Mouse (Mus musculus) adipose tissue, adult 10 weeks (tissue): ENCODE measurements around the gene Bcl2. TPM values are rescaled to one million over a fixed set of nuclear protein-coding genes. Genes with fewer than 3 reads are reported as not detected.

Source experiments
- polyA plus RNA-seq: library from polyadenylated mRNA; stranded (reverse); fragments of 350-450 nt; fragmentation: Illumina TruSeq; extraction: RNeasy Lipid Tissue Mini Kit (QIAGEN cat#74804); gene quantifications from one replicate; pipeline ENCODE4 v1.2.3, GENCODE M21; 2014; ENCODE audit warnings: low read depth, low replicate concordance

The Bcl2 gene
- polyA plus RNA-seq = 7.1 TPM

GRCm38 (mm10) chr1:106713621-106714529 lies at the start of gene Bcl2:
Gene Bcl2, minus strand, starts transcription at chr1:106714274.

DNA sequence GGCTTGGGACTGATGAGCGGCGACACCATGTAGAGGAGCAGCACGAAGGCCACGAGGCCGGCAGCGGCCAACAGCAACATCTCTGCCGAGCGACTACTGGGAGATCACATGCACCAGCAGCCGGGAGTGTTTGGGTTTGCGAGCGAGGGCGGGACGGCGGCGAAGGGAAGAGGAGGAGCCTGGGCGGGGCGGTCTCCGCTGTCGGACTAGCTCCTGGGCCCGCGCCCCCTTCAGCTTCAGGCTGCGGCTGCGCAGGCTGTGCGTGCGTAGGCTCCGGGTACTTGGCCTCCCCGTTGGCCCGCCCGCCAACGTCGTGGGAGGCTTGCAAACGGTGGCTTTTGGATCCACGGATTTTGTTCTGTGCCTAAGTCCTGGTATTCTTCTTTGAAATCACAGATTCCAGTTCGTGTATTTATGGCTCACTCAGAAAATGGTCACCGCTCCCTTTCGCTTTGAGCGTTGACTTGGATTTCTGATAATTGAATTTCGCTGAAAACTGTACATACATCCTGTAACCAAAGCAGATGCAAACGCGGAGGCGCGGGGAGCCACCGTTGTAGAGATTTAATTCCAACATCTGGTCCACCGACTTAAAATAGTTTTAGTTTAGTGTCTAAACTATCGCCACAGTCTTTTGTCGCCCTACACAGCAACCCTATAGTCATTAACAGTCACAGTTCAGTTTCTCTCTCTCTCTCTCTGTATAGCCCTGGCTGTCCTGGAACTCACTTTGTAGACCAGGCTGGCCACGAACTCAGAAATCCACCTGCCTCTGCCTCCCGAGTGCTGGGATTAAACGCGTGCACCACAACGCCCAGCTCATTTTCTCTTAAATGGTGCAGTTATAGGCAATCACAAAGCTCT lies 45.7 kb upstream of the Bcl2 start, which contains the start of gene Kdsr:
Kdsr (minus strand) TSS at position 156 of the 864 bp plus-strand sequence.

Other genes starting within 250 kb of the Bcl2 start
- gene Kdsr, start 45.5 kb upstream of the Bcl2 start, polyA plus RNA-seq = 24.2 TPM
- gene Vps4b, start 82.5 kb upstream of the Bcl2 start, polyA plus RNA-seq = 48.2 TPM
- gene Serpinb5, start 146.9 kb upstream of the Bcl2 start, polyA plus RNA-seq = 5.4 TPM
- gene Serpinb12, start 220.2 kb upstream of the Bcl2 start, polyA plus RNA-seq = 1.7 TPM